Mouse (Mus musculus): ENCODE measurements at regions not wholly inside any gene's neighbourhood (a gene's known extent, or its start where the extent isn't known, plus 50 kb on each side); places are given as distances from the start of the nearest gene placed in this dataset.

DNA sequence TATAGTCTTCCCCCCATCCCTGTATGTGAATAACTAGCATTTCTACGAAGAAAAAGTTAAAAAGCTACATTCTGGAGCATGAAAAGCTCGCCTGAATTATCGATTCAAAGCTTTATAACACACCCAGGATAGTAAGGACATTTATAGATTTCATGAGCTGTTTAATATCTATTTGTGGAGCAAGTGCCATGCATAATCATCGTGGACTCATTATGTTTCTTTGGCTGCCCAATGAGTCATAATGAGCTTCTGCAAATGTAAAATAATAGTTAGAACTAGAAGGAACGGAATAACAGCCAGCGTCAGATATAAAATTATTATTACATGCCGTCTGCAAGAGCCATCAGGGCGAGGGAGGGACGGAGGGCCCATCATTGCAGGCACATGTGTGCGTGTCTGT, 292.4 kb downstream of the Cd83 start:
- no peak for DNase-seq (ENCODE audit: low spot score in 2 of 2)

DNA sequence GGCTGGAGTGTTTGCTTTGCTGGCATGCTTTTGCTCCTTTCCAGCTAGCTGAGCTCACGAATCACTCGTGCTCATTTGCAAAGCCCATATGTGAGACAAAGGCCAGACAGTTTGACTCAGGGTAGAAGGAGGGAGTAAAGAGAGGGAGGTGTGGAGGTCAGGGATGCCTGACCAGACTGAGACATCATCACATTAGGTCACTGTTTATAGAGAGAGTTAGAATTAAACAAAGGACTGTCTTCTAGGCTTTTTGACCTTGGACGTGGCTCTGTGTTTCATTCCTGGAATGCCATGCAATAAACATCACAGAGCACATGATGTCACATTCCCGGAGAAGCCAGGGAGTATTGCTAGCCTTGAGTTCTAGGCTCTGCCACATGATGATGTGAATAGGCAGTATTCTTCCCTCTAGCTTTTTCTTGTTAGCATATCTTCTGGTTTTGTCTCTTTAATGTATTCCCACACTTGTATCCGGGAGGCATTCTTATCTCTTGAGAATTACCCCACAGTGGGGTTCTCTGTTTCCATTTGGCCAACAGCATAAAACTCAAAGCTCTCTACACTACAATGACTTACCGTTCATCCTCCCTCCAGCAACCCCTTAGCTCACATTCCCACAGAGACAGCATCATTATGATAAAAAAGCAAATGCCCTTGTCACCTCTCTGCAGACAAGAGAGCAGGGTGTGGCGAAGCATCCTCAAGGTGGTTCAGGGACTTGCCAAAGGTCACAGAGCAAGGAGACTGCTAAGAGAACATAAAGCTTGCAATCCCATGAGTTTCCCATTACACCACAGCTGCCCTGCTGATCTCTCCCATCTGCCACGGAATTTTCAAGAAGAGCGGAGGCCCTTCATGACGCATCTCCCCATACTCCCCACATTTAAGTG, 301.3 kb downstream of the Cd83 start:
- DNase-seq (ENCODE audit: low spot score in 2 of 2): no peak

DNA sequence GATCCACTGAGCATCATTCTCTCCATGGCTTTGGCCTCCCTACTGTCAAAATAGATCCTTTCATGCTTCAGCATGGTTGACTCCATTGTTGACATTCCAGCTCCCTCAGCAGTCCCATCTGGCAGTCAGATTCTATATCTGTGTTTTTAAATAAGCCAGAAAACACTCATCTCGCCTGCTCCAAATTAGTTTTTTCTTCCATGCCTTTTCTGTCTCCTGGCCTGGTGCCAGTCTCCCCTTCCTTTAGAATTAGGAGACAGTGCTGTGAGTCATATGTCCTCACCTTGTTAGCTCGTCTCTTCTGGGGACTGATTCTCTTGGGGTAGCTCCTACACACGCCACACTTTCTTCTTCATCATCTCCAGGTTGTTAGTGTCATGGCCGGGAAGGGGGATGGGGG, 302.2 kb downstream of the Cd83 start:
- DNase-seq (ENCODE audit: low spot score in 2 of 2): no peak

DNA sequence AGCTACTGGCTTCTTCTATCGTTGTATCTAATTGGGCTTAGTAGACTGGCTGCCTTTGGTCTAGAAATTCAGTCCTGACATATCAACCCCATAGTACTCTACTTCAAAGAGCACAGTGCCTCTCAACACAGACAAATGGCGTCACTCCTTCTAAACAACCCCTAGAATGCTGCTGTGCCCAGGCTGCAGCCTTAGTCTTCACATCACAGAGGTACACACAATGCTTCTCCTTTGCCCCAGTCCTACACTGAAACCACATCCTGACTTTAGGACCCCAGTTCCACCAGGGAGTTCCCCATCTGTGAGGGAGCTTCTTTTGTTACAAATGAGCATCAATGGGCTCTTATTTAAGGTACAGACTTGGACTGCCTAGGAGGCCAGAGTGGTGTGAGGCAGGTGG, 312.6 kb downstream of the Cd83 start:
- no peak for DNase-seq (ENCODE audit: low spot score in 2 of 2)

DNA sequence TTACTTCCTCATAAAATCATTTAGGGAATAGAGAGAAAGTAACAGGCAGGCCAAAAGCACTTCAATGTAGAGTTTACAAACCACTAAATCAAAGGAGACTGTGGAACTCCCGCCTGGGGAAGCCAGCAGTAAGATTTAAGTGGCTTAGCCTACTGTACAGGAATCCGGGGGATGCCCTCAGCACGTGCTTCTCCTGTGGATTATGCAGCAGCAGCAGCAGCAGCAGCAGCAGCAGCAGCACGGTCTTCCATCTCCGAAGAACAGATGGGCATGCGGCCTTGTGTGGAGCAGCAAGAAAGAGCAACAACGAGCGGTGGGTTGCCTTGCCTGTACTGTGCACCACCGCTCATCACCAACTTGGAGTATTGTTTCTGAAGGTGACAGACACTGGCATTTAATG, 314.9 kb downstream of the Cd83 start:
- no peak for DNase-seq (ENCODE audit: low spot score in 2 of 2)

DNA sequence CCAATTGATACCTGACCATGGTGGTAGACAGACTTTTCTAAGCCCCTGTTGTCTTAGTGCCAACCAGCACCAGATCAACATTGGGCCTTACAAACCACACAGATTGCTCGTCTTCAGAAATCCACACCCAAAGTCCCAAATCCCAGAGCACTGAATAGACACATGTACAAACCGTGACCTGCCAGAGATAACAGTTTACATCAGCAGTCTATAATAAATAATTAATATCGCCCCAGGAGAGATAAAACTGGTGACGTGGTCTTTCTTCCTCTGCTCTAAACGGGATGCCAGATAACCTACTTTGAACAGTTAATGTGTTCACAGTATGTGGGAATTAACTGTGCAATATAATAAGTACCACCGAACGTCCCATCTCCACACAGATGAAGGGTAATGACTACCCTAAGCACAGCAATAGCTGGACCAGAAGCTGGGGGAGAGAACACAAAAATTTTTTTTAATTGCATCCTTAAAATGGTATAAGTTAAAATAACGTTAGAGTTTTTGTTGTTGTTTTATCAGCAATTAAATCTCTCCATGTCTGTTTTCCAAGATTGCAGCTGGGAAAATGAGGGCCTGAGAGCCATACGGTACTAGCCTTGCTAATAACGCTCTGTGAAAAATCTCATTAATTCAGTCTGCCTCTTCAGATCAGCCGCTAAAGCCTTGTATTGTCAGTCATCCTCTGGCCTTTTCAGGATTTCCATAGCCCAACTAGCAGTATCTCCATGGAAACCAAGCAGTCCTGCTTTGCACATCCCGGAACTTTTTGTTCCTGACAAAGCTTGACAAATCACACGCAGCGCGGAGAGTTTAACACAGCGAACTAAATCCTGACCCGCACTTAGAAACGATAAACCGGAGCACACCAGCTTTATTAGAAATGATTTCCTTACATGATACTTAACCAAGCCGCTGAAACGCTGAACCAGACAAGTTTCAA, 315.8 kb downstream of the Cd83 start:
- DNase-seq (ENCODE audit: low spot score in 2 of 2): no peak

DNA sequence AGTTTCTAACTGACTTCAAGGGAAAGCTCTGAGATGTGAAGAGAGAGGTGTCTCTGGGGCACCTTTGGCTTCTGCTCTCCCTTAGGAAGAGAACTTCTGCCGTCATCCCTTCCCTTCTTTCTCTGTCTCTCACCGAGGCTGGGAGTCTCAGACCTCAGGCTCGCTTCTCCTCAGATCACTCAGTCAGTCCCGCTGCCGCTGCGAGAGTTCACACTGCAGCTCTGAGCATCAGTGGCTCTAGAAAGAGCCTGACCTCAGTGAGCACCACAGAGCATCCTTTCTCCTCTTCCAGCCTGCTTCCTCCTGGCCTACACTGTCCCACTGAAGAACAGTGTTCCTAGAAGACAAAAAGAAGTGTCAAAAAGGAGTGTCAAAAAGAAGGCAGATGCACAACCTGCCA, 316.6 kb downstream of the Cd83 start:
- no peak for DNase-seq (ENCODE audit: low spot score in 2 of 2)

DNA sequence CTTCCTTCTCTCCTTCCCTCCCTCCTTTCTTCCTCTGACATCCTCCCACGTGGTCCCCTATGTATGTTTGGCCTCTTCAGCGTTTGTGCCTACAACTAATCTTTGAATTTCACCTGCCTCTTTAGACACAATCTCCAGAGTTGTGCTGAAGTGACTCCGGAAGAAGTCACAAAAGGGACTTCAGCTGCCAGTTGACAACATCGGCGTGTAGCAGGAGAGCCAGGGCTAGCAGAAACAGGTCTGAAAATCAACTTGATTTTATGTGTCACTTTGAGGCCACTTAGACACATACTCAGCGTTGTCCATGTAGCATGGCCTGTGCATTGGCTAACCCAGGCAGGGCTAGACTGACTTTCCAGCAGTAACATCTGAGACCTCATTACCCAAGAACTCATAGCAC, 317.2 kb downstream of the Cd83 start:
- DNase-seq (ENCODE audit: low spot score in 2 of 2): no peak

DNA sequence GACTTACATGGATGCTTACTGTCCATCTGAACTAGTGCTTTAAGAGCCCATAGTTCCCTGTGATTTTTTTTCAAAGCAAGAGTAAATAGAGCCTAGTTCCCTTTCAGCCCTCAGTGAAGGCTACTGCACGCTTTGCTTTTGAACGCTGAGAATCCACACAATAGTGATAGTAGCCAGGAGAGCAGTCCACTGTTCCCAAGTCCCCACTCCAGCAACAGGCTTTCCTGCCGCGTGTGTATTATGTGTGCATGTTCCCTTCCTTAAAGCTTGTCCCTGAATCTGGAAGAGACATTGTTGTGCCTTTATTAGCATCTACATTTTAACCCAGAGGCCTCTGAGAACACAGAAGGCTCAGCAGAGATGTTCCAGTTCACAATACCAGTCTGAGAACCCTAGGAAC, 317.7 kb downstream of the Cd83 start:
- no peak for DNase-seq (ENCODE audit: low spot score in 2 of 2)

DNA sequence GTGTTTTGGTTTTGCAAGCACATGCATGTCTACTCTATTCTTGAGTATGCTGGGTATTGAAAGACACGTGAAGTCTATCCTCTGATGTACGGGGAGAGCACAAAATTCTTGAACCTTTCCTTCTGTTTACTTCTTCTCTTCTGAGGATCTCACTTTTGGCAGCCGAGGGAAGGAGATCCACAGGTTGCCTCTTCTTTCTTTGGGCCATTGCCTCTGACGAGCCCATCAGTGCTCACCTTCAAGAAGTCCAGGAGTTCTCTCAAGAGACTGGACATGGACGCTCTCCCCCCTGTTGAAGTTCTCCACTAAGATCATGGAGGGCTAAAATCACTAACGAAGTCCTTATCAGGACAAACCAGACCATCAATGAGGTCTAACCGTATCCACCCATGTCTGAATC, 318.8 kb downstream of the Cd83 start:
- no peak for DNase-seq (ENCODE audit: low spot score in 2 of 2)

DNA sequence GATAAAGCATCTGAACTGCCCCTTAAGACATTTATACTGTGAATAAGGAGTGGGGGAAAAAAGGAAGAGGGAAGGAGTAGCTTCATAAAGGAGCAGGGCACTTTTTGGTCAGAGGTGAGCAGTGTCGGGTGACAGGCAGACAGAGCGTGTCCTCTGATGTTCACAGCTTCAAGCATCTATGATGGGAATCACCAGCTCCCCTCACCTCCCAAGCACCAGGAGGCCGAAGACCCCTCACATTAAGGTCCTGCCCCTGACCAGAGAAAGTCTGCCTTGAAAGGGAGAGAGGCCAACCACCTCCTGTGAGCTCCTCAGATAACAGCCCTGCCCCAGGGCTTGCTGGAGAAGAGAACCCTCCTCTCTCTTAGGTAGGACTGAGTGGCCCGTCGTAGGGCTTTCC, 320.6 kb downstream of the Cd83 start:
- DNase-seq (ENCODE audit: low spot score in 2 of 2): no peak

DNA sequence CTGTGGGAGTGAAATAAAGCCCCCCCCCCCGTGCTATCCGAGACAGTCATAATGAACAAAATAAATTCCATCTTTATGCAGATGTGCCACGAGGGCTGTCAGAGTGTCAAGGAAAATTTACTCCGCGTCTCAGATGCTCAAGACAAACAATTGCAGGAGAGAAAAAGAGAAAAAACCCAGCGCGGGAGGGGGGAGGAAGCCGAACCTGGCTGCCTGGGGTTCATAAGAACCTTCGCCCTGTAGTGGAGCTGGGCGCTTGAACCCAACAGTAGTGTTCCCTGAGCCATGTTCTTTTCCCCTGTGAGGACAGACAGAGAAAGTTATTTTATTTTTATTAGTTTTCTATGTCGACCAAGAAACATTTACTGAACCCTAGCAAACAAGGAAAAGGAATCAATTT, 324.1 kb downstream of the Cd83 start:
- DNase-seq (ENCODE audit: low spot score in 2 of 2): no peak

DNA sequence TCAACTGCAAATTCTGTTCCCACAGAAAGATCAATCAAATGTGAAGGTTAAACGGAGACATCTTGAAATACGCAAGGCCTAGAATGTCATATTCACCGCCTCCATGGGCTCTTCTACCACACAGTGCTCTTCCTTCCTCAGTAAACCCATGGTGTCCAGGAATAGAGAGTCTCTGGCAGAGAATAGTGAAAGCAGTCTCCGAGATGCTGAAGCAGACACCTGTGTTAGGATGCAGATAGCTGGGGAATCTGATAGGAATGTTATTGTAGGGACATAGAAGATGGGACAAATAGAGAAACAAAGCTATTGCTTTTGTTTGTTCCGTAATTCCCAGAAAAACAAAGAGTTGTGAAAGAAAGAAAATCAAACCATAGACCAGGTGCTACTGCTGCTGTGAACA, 328.5 kb downstream of the Cd83 start:
- no peak for DNase-seq (ENCODE audit: low spot score in 2 of 2)

DNA sequence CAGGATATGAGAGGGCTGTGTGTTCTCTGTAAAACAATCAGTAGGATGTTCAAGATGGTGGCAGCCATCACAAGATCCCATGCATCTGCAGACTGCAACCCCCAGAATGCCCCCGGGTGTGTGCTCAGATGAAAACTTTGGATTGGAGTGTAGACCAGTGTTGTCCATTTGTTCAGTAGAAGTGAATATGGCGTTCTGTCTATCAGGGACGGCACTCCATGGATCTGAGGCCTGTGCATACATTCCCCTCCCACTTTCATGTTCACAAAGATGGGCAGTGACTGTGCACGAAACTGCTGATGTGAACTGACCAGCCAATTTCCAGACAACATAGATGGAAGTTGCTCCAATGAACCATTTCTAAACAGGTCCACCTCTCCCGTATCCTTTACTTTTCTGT, 330.3 kb downstream of the Cd83 start:
- DNase-seq (ENCODE audit: low spot score in 2 of 2): no peak

DNA sequence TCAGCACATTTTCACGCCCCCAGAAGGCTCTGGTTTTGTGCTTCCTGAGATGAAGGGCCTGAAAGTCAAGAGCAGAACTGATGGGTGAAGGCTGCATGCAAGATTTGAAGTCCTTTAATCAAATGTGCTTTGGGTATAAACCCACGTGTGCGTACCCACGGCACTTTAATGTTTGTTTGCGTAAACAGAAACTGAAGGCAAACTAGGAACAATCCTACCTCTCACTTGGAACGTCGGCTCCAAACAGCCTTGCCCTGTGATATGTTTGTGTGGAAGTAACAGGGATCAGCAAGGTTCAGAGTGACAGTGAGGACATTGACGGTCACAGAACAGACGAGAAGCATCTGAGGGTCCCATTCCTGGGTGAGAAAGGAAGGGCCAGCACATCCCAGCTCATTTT, 333.3 kb downstream of the Cd83 start:
- DNase-seq (ENCODE audit: low spot score in 2 of 2): no peak

DNA sequence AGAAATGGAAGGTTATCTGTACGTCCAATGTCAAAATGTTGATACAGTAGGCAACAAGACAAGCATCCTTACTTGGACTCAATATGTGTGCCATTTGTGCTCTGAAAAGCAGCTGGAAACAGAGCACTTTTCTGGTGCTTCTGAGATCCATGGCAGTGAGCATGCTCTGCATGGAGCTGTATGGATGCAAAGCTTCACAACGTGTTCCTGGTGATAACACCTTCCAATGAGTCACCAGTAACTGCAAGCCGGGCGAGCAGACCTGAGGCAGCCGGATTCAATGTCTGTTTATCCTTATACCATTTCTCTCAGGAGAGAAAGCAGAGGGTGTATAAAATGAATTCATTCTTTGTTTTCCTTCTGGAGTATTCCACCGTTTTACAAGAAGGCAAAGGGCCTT, 334.3 kb downstream of the Cd83 start:
- DNase-seq (ENCODE audit: low spot score in 2 of 2): no peak

DNA sequence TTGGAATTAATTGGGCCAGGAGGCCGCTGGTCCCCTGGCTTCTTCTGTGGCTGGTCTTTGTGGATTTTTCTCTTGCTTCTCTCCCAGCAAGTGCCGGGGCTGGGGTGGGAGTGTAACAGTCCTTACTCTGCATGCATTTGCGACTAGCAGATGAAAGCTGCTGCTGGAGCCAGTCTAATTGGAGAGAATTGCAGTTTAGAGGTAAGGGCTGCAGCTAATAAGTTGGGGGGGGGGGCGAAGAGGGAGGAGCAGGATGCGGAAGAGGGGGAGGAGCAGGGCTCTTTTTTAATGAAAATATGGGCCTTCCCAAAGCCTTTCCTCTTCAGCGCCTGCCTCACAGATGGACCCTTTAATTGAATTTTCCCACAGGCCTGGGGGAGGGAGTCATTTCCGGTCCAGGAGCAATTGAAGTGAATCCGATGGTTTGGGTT, 336.7 kb downstream of the Cd83 start:
- no peak for DNase-seq (ENCODE audit: low spot score in 2 of 2)

DNA sequence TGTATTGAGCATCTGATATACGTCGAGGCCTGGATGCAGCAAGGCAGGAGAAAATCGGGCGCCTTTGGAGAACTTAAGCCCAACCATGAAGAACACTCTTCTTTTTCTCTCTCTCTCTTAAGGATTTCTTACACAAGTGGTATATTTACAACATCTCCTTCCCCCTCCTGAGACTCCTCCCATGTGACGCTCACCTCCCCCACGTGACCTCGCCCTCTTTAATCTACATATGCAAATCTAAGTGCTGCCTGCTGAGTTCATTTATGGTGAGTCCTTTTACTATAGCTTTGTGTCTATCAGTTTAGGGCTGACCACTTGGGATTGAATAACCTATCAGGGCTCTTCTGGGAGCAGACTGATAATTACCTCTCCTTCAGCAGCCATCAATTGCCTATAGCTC, 337.4 kb downstream of the Cd83 start:
- peak in 1 of 2 experiments; percentile 7 for DNase-seq (ENCODE audit: low spot score in 2 of 2)

DNA sequence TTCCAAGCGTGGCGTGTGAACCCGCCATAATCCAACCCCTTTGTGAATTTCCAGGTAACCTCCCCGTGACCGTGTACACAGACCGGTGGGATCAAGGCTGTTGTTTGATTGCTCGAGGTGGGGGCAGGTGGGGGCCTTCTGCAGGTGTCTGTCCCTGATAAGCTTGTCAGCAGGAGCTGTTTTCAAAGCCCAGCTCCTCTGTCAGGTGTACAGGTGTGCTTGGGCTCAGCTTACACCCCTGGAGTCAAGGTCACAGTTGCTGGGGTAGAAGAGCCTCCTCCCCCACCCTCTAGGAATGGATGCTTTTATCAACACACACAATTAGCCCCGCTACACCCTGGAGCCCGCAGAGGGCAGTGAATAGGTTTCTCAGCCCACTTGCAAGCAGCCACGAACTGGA, 341.6 kb downstream of the Cd83 start:
- no peak for DNase-seq (ENCODE audit: low spot score in 2 of 2)

DNA sequence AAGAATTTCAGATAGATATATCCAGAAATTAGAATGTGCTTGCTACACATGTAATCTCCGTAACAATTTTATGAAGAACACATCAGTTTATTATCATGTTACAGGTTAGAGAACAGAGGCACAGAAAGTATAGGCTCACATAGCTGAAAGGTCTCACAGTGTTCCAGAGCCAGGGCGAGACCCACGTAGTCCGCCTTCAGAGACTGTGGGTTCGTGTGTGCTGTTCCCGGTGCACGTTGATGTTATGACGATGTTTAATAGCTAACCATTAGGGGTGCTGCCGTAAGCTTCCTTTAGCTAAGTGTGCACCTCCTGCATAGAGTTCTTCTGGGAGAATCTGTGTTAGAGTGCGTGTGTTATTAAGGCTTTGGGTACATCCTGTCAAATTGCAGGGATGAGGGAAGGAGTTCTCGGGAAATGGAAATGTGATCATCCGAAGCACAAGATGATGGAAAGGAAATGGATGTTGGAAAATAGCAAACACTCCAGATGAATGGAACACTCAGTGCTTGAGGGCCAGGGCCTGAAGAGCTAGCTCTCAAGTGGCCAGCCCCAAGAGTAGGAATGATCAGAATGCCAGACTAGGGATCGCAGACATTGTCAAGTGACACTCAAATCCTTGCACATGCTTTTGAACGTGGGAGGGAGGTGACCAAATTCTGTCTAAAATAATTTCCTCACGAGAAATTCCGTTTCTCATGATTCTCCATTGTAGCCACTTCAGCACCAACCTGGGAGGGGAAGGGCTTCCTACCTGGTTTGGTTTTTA, 344.1 kb downstream of the Cd83 start:
- DNase-seq (ENCODE audit: low spot score in 2 of 2): no peak

DNA sequence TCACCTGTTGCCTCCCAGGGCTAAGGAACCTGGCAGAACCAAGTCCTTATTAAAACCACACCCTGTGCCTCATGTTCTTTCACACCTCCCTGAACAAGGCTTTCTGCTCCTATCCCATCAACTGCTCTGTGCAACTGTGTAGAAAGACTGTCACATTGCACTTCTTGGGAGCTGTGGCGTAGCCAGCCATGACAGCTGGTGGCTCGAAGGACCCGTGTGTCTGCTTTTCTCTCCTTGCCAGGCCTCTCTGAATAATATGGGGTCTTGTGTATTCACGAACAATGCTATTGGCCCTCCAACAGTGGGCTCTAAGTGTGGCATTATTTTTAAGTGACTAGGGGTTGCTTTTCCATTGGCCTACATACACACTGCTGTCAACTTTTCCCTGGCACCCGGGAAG, 347.3 kb downstream of the Cd83 start:
- DNase-seq (ENCODE audit: low spot score in 2 of 2): no peak

DNA sequence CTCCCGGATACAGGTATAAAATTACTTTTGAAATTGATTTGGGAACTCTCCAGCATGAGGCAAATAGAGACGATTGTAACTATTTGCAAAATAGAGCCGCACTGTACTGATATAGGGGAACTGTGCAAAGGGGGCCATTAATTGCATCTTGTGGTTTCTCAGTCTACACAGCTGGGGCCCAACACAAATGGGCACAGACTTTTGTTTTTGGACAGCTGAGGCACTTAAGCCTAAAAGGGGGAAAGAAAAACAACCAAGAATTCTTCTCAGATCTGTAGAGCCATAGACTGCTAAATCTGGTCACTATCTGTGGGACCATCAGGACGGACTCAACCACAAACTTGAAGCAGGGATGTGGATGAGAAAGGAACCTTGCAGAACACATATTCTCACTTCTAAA, 347.9 kb downstream of the Cd83 start:
- DNase-seq (ENCODE audit: low spot score in 2 of 2): no peak
